Mouse (Mus musculus): ENCODE measurements around the gene Papolg. TPM values are rescaled to one million over a fixed set of nuclear protein-coding genes. Genes with fewer than 3 reads are reported as not detected.

Gene Papolg
- polyA plus RNA-seq, 1 experiment from 2014 or later = 19.1 TPM

DNA sequence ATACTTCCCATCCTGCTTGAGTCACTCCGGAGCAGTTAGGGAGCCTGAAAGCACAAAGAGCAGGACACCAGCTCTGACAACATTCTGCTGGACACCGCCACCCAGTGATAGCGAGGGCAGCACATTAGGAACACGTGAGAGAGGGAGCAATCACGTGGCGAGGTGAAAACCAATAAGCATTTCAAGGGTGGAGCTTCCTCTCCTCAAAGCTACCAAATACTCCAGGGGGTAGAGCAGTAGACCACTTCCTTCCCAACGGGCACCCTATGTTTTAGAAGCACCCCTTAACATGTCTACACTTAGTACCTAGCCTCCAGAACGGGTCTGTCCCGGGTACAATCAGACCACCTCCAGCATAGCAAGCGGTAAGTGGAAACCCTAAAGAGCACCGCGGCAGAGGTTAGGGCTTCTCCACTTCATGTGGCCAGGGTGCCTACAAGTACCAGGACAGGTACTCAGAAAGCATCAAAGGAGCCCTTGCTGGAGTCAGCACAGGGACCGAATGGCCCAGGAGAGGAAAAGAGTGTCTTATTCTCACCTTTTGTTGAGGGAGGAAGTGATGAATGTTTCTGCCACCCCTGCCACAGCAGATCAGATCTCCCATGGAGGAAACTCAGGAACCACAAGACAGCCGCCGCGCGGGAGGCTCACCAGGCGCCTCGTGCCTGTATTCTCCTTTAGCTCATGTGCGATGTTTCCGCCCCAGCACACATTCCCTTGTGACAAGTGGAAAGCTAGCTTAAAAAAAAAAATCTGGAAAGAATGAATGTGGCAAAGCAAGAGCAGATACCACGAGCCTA, 48.8 kb downstream of the Papolg start:
- no peaks in the 10 kb centered on the region for H3K36me3 ChIP-seq (replicated peaks)
- no peak for DNase-seq (ENCODE audit: extremely low spot score, low spot score)
- no peak overlapping the region for H3K4me3 ChIP-seq
- no peak overlapping the region for H3K27ac ChIP-seq
- H3K9me3 ChIP-seq = no peaks in the 10 kb centered on the region
- H3K4me1 ChIP-seq = peaks cover 16% of the 10 kb centered on the region
- 78% methylated on average over 22 of the region's 22 CpGs for WGBS
- no peaks in the 10 kb centered on the region for H3K27me3 ChIP-seq (ENCODE audit: poor library complexity, severe bottlenecking)

DNA sequence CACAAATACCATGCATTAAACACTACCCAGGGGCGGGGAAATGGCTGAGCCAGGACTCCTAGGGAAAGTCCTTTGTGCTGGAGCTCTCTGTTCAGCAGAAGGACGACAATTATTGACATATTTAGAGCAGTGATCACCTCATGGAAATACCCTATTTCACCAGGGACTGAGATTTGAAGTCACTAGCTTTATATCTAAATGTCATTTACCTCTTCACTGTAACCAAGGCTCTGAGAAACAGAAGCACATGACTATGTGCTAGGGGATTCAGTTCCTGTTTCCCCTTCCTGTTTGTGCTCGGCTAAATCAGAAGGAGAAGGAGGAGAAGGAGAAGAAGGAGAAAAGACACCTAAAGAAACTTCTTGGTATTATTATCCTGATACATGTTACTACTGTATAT, 71.8 kb downstream of the Papolg start:
- DNase-seq (ENCODE audit: extremely low spot score, low spot score) = no peak
- no peaks in the 10 kb centered on the region for H3K4me1 ChIP-seq
- H3K9me3 ChIP-seq = no peaks in the 10 kb centered on the region
- no peaks in the 10 kb centered on the region for H3K36me3 ChIP-seq (replicated peaks)
- no peak overlapping the region for H3K27ac ChIP-seq
- no peaks in the 10 kb centered on the region for H3K27me3 ChIP-seq (ENCODE audit: poor library complexity, severe bottlenecking)
- H3K4me3 ChIP-seq = no peak overlapping the region
- 71% methylated on average over 3 of the region's 3 CpGs for WGBS

- no peaks in the 10 kb centered on the region for H3K27me3 ChIP-seq (ENCODE audit: poor library complexity, severe bottlenecking)
- H3K4me3 ChIP-seq = no peak overlapping the region
- no peak for DNase-seq (ENCODE audit: extremely low spot score, low spot score)
- H3K9me3 ChIP-seq = peaks cover 9% of the 10 kb centered on the region; the same call in 1 of the 2 replicates
- WGBS = 93% methylated on average over 2 of the region's 2 CpGs
- H3K36me3 ChIP-seq (replicated peaks) = no peaks in the 10 kb centered on the region
- H3K4me1 ChIP-seq = no peaks in the 10 kb centered on the region
- H3K27ac ChIP-seq = no peak overlapping the region
Observed at GRCm38 (mm10) chr11:23821652-23822051, 73.4 kb downstream of the Papolg start.

DNA sequence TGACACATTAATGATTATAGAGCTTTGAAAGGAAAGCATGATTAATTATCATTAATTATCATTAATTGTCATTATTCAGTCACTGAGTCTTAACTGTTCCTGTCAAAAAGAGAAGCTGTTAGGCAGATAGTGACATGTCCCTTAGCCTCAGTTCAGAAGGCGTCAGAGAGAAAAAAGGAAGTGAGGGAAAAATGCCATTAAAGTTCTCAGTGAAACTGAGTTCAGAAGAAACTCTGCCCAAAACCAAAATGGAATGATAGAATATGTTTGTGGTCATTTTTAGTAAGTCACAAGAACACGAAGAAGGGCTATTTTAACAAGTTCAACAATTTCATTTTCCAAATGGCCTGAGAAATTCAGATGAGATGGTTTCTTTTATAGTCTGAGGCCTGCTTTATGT, 74.1 kb downstream of the Papolg start:
- WGBS = 86% methylated on average over 2 of the region's 2 CpGs
- H3K4me3 ChIP-seq = no peak overlapping the region
- no peaks in the 10 kb centered on the region for H3K4me1 ChIP-seq
- no peak overlapping the region for H3K27ac ChIP-seq
- no peak for DNase-seq (ENCODE audit: extremely low spot score, low spot score)
- H3K27me3 ChIP-seq (ENCODE audit: poor library complexity, severe bottlenecking) = no peaks in the 10 kb centered on the region
- no peaks in the 10 kb centered on the region for H3K36me3 ChIP-seq (replicated peaks)
- peaks cover 9% of the 10 kb centered on the region; the same call in 1 of the 2 replicates for H3K9me3 ChIP-seq

- Histone ChIP-seq H3K4me3 (no peak overlapping the region), H3K27me3 (ENCODE audit: poor library complexity, severe bottlenecking) (no peaks in the 10 kb centered on the region), H3K27ac (no peak overlapping the region), H3K9me3 (peaks cover 9% of the 10 kb centered on the region; the same call in 1 of the 2 replicates), H3K36me3 (replicated peaks) (no peaks in the 10 kb centered on the region), H3K4me1 (no peaks in the 10 kb centered on the region)
- 85% methylated on average over 1 of the region's 1 CpGs for WGBS
- no peak for DNase-seq (ENCODE audit: extremely low spot score, low spot score)
Observed at GRCm38 (mm10) chr11:23818745-23819144, 76.3 kb downstream of the Papolg start.

Other genes with a start within 250 kb of the Papolg start
- 26.0 and 26.1 TPM in 2 replicates for gene Pus10, start 229.6 kb downstream of the Papolg start, polyA plus RNA-seq (2016; fragmentation: Nextera tagmentation; extraction: Ambion mirVana)
- gene Pex13, start 229.3 kb downstream of the Papolg start, polyA plus RNA-seq (2016; fragmentation: Nextera tagmentation; extraction: Ambion mirVana) = 29.4 and 31.5 TPM in 2 replicates
- 0.53 and 0.71 TPM in 2 replicates for gene Rel, start 124.3 kb downstream of the Papolg start, polyA plus RNA-seq (2016; fragmentation: Nextera tagmentation; extraction: Ambion mirVana)
- gene A830031A19Rik, start 179.8 kb upstream of the Papolg start, polyA plus RNA-seq (2016; fragmentation: Nextera tagmentation; extraction: Ambion mirVana) = not detected in 2 replicates
- gene Bcl11a, start 182.8 kb upstream of the Papolg start, polyA plus RNA-seq (2016; fragmentation: Nextera tagmentation; extraction: Ambion mirVana) = 37.6 and 44.1 TPM in 2 replicates